Mouse (Mus musculus): Measurements from ENCODE around the gene 2900026A02Rik.
A peak's percentile ranks its signal among the peaks of the same experiment; 100 is the strongest.

Gene 2900026A02Rik

GRCm38 (mm10) chr5:113092406-113092805, 128.6 kb downstream of the 2900026A02Rik start:
- no peak for DNase-seq (ENCODE audit: low spot score)

DNA sequence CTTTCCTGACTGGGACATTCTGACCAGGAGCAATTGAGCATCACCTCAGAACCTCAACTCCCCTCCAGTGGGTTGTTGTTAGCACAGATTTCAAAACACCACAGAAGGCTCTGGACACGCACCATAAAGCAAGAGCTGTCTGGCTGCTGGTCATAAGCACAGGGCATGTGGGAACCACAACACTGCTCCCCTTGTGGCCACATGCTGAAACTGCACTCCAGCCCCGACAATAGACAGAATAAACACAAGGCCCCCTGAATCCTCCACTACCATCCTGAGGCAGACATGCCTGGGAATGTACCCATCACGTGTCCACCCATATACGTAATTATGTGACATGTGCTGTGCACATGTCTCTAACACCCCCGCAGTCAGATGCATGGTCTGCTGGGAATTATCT, 129.9 kb downstream of the 2900026A02Rik start:
- DNase-seq (ENCODE audit: low spot score) = peak; percentile 54

- no peak for DNase-seq (ENCODE audit: low spot score)
Measured at GRCm38 (mm10) chr5:113090750-113091149, 130.3 kb downstream of the 2900026A02Rik start.

- no peak for DNase-seq (ENCODE audit: low spot score)
Measured at GRCm38 (mm10) chr5:113090077-113090690, 130.9 kb downstream of the 2900026A02Rik start.

DNA sequence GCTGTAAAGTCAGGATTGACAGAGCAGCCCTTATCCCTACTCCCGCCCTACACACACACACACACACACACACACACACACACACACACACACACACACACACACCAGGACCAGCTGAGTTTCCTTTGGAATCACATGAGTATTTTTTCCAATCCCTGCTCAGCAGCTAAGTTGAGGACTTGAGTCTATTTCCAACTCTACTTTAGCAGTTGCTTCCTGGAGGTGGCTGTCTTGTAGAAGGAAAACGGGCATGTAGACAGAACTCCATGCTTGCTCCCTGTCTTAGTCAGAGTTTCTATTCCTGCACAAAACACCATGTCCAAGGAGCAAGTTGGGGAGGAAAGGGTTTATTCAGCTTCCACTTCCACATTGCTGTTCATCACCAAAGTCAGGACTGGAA, 133.6 kb downstream of the 2900026A02Rik start:
- no peak for DNase-seq (ENCODE audit: low spot score)

- no peak for DNase-seq (ENCODE audit: low spot score)
Measured at GRCm38 (mm10) chr5:113086990-113087389, 134.0 kb downstream of the 2900026A02Rik start.

DNA sequence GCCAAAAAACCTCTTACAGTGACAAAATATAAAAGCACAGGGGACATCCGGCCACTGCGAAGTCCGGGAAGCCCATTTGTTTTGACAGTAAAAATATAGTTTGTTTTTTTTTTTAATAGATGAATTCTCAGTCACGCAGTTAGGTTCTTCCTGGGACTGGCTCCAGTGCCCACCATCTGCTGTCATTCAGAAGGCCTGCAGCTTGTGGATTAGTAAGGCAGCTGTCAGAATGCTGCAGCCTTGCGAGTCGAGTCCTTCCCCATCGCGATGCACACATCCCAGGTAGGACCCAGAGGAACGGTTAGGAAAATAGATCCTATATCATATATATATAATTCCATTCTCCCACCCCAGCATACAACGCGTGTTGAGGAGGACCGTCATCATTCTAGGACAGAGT, 134.6 kb downstream of the 2900026A02Rik start:
- DNase-seq (ENCODE audit: low spot score) = no peak

DNA sequence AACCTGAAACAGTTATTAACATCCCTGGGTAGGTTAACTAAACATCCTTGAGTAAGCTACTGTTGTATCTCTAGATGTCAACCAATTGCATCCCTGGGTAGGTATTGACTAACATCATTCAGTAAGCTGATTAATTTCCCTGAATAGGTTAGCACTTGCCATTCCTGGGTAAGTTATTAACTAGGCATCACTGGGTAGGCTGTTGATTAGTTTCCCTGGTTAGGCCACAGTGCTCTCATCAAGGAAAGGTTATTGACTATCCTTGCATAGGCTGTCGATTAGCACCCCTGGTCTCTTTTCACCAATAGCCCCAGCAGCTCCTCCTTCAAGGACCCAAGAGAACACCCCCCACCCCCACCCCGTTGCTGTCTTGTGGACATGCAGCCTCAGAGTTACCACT, 135.1 kb downstream of the 2900026A02Rik start:
- DNase-seq (ENCODE audit: low spot score) = no peak

DNA sequence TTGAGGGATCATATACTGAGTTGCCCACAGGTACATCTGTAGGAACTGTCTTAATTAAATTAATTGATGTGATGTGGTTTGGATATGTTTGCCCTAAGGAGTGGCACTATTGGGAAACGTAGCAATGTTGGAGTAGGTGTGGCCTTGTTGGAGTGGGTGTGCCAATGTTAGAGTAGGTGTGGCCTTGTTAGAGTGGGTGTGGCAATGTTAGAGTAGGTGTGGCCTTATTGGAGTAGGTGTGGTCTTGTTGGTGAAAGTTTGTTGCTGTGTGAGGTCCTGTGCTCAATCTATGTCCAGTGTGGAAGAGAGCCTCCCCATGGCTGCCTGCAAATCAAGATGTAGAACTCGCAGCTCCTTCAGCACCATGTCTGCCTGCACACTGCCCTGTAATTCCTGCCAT, 136.7 kb downstream of the 2900026A02Rik start:
- no peak for DNase-seq (ENCODE audit: low spot score)

DNA sequence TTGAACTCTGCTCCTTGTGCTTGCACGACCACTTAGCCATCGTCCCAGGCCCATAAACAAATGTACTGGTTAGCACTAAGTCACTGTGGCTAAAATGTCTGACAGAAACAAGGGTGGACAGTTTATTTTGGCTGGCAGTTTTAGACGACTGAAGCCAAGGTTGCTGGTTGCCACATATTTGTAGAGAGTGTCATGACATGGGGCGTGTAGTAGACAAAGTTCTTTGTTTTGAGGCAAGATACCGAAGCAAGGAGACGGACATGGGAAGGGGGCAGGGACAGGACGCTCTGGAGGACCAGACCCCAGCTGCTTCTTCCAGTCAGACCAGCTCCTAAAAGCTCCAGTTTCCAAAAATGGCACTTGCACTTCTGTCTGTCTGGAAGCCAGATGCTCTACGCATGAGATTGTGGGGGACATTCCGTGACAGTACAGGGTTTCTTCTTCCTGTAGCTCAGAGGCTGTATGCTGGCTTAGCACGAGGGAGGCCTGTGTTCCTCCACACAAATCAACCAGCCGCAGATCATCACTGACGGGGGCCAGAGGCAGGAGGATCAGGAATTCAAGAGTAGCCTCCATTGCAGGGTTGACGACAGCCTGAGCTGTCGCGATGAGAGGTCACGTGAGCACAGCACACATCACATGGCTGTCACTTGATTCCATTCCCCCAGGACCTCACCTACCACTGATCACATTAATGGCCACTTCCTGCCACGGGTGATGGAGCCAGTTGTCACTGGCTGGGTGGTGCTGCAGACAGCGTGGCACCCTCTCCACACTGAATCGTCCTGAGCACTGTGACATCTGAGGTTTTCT, 138.5 kb downstream of the 2900026A02Rik start:
- no peak for DNase-seq (ENCODE audit: low spot score)

GRCm38 (mm10) chr5:113081439-113081838, 139.6 kb downstream of the 2900026A02Rik start, which contains the start of gene Crybb3:
Crybb3 (minus strand) TSS chr5:113081584.
- peak; percentile 38 for DNase-seq (ENCODE audit: low spot score)

DNA sequence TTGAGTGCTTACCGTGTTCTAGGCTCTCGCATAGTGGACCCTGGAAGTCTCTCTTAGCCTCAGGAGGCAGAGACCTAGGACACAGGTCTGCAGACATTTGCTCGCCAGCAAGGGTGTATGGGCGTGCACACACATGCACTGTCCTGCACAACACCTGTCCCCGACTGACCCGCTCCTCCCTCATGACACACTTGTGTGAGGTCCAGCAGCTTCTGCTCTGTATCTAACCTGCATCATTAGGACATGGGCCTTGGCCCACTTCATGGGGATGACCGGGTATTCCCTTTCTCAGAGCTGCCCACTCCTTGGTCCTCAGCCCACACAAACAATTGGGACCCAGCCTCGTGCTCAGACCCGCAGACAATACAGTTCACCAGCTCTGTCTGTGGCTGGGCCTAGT, 140.0 kb downstream of the 2900026A02Rik start:
- DNase-seq (ENCODE audit: low spot score) = no peak

GRCm38 (mm10) chr5:113079783-113080182, 141.3 kb downstream of the 2900026A02Rik start:
- DNase-seq (ENCODE audit: low spot score) = peak; percentile 35

- no peak for DNase-seq (ENCODE audit: low spot score)
Measured at GRCm38 (mm10) chr5:113078686-113079085, 142.3 kb downstream of the 2900026A02Rik start.

GRCm38 (mm10) chr5:113070017-113070416, 151.0 kb downstream of the 2900026A02Rik start, which contains the start of gene Crybb2:
Crybb2 (minus strand) TSS chr5:113070117.
- no peak for DNase-seq (ENCODE audit: low spot score)

- peak; percentile 85 for DNase-seq (ENCODE audit: low spot score)
Measured at GRCm38 (mm10) chr5:113054308-113054707, 166.7 kb downstream of the 2900026A02Rik start.

DNA sequence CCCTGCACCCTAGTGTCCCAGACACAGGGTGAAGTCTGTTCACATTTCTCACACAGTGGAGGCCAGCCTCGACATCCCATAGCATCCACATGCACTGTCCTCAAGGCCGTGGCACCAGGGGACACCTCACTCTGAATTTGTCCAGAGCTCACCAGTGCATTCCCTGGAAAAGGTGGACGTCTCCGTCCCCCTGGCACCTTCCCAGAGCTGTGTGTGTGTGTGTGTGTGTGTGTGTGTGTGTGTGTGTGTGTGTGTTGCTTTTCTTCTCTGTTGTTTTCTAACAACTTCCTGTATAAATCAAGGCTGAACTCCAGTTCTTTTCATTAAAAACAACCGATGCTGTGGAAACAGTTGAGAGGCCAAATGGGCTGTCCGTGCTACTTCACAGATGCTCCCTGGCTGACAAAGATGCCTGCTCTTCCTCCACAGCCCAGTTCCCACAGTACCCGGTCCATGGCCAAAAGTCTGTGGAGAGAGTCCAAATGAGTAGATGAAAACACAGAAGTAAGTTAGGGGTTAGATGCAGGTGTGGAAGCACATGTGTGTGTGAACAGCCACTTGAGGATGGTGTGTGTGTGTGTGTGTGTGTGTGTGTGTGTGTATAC, 170.4 kb downstream of the 2900026A02Rik start:
- no peak for DNase-seq (ENCODE audit: low spot score)

- no peak for DNase-seq (ENCODE audit: low spot score)
Measured at GRCm38 (mm10) chr5:113049876-113050275, 171.2 kb downstream of the 2900026A02Rik start.

DNA sequence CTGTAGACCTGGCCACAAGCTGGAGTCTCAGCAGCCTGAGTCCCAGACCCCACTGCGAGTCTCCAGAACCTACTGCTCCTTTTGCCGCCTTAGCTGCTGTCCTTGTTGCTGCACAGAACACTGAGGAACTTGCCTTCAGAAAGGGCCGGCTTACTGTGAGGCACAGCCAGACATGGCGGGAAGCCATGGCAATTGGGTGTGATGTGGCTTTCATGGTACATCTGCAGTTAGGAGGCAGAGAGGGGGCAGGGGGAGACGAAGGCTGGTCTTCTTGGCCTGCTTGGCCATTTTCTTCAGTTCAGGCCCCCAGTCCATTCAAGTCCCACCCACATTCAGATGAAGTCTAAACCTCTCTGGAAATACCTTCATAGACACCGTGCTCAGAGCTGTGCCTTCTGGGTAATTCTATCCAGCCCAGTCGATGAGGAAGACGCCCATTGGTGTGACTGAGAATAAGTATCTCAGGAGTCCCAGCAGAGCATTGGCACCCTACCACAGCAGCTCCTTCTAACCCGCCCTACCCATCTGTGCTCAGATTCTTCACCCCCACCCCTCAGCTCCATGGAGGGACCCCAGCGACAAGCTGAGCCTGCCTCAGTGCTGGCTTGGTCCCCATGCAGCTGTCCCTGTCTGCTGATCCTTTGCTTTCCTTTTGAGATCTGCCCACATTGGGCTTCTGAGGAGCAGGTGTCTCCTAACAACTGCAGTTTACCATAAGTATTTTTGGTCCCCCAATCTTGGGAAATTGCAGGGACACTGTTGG, 175.3 kb downstream of the 2900026A02Rik start:
- no peak for DNase-seq (ENCODE audit: low spot score)

DNA sequence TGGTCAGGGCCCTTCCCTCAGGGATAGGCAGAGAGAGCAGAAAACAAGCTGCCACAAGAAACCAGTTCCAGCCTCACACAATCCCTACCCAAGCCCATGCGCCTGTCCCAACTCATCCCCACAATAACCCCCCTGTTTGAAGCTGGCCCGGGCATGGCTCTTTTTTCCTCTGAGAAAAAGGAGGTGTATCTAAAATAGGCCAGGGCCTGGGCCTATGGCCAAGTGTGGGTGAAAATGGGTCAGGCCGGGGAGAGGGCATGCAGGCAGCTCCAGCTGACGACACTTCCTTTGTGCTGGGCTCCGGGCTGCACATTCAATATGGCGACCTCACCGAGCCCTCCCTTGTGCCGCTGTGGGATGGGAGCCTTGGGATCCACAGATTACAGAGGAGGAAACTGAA, 177.5 kb downstream of the 2900026A02Rik start:
- DNase-seq (ENCODE audit: low spot score) = no peak

DNA sequence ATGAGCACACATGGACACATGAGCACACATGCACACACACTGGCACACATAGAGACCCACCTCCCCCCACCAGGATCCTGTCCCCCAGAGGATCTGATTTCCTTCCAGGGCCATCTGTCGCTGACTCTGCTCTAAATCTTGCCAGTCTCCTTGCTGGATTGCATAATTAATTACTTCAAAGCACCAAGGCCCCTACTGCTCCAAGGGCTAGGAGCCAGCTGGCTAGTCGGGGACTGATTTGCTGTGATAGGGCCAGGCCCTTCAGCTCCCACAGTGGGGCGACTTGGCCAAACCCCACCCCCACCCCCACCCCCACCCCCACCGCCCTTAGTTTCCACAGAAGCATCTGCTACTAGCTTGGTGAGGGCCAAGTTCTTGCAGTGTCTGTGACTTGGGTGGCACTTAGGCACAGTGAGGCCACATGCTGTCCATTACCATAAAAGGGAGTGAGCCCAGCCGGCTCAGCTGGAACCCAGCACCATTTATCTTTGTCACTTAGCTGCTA, 179.4 kb downstream of the 2900026A02Rik start:
- DNase-seq (ENCODE audit: low spot score) = peak; percentile 85

DNA sequence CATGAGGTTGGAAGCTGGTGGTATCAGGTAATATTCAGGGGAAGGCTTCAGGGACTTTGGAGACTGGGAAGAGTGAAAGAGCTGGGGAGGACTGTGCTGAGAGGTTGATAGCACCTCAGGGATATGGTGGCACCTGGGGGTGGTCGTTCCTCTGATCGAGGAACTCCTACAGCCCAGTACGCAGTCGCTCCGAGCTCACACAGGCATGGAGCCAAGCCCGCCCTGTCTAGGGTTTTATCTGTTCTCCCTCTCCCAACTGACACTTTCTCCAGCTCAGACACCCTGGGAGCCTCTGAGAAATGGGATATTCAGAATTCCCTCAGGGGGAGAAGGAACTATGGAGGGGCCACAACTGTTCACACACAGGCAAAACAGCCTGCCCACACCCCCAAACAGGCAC, 180.3 kb downstream of the 2900026A02Rik start:
- no peak for DNase-seq (ENCODE audit: low spot score)

All from MN1 (cell line).